Mouse (Mus musculus): ENCODE data around the gene Gm15737. TPM values are rescaled to one million over a fixed set of nuclear protein-coding genes. Genes with fewer than 3 reads are reported as not detected.

Gene Gm15737
- total RNA-seq, 2 experiments from 2014 or later = 0.08 TPM; not detected in 1

Other genes with a start within 250 kb of the Gm15737 start
- 10 to 100 TPM; 12.1 to 14.2 TPM for gene Prickle2, start 163.2 kb upstream of the Gm15737 start, total RNA-seq (2021)
- 1 to 10 TPM in 1 of 2 experiments, under 1 TPM in 1; 0.99 to 2.0 TPM for gene A730049H05Rik, start 52.9 kb upstream of the Gm15737 start, total RNA-seq (2021)
- gene Adamts9, start 74.1 kb downstream of the Gm15737 start, total RNA-seq (2021) = 10 to 100 TPM; 47.3 to 52.0 TPM

Data from adrenal gland, postnatal 4 days (tissue).